Comparison of ENCODE assay signal across 8 mouse cellular contexts in genomic region chr2:28374838-28375237, GRCm38 (mm10).
DNase-seq lines count a peak whose midpoint lies in the region; ATAC-seq and TF ChIP-seq lines count a peak whose summit lies in the region.

No protein-coding gene starts in this region.

- POLR2A ChIA-PET in Patski (lab: Charles Lee): no interaction called here

- no peaks in the 10 kb centered on the region for H3K36me3 ChIP-seq in hindbrain, embryonic 10.5 days
- no peaks in the 10 kb centered on the region for H3K36me3 ChIP-seq in hindbrain, embryonic 12.5 days
- no peaks in the 10 kb centered on the region for H3K36me3 ChIP-seq in heart, embryonic 12.5 days

- in situ Hi-C loops in Patski (cut with MboI; ENCODE audit: low pct_unique_long_range_greater_than_20kb): loop anchor here (5.0 kb wide), 1 partner anchor 173 kb away; no protein-coding TSS in a partner anchor

- CTCF ChIA-PET in Patski (lab: Charles Lee): interaction anchor here (0.6 to 1.2 kb wide), 3 partner anchors 168 to 171 kb away, joined by 3 to 4 read pairs (median 3); no protein-coding TSS in a partner anchor

- H3K4me3 ChIP-seq in hindbrain, embryonic 10.5 days: no peak overlapping the region
- H3K4me3 ChIP-seq in hindbrain, embryonic 12.5 days: no peak overlapping the region
- H3K4me3 ChIP-seq in heart, embryonic 12.5 days: no peak overlapping the region

- no peak overlapping the region for H3K9ac ChIP-seq in hindbrain, embryonic 12.5 days
- H3K9ac ChIP-seq in heart, embryonic 12.5 days: no peak overlapping the region

- H3K4me2 ChIP-seq in hindbrain, embryonic 12.5 days (replicated peaks): no peak overlapping the region
- no peak overlapping the region for H3K4me2 ChIP-seq in heart, embryonic 12.5 days

- H3K27ac ChIP-seq in hindbrain, embryonic 10.5 days: no peak overlapping the region
- no peak overlapping the region for H3K27ac ChIP-seq in hindbrain, embryonic 12.5 days
- H3K27ac ChIP-seq in heart, embryonic 12.5 days (ENCODE audit: poor library complexity, severe bottlenecking): no peak overlapping the region

- TF ChIP-seq CTCF in Patski (IDR thresholded peaks at IDR 0.05): peak; percentile 84

- H3K9me3 ChIP-seq in hindbrain, embryonic 10.5 days: no peaks in the 10 kb centered on the region
- H3K9me3 ChIP-seq in hindbrain, embryonic 12.5 days (replicated peaks): no peaks in the 10 kb centered on the region
- H3K9me3 ChIP-seq in heart, embryonic 12.5 days (replicated peaks): no peaks in the 10 kb centered on the region

- DNase-seq in hindbrain, embryonic 10.5 days (ENCODE audit: low spot score): peak; percentile 65
- peak; percentile 10 for DNase-seq in Patski (ENCODE audit: low read depth, low spot score)
- peak; percentile 80 for DNase-seq in cerebellum, adult 9-11 months
- DNase-seq in layer of hippocampus, postnatal 14 days (ENCODE audit: low spot score in 2 of 2): peak; percentile 55 to 71
- peak; percentile 44 for DNase-seq in testis, postnatal 14 days (ENCODE audit: low spot score)

- WGBS in hindbrain, embryonic 10.5 days: 15% methylated on average over 3 of the region's 3 CpGs
- 14% methylated on average over 3 of the region's 3 CpGs for whole genome bisulfite sequencing in hindbrain, embryonic 12.5 days
- WGBS in heart, embryonic 12.5 days: 13% methylated on average over 3 of the region's 3 CpGs

- H3K27me3 ChIP-seq in hindbrain, embryonic 10.5 days (ENCODE audit: insufficient read depth, poor library complexity, severe bottlenecking): no peaks in the 10 kb centered on the region
- H3K27me3 ChIP-seq in hindbrain, embryonic 12.5 days: peaks cover 8% of the 10 kb centered on the region
- peaks cover 8% of the 10 kb centered on the region for H3K27me3 ChIP-seq in Patski
- H3K27me3 ChIP-seq in heart, embryonic 12.5 days (replicated peaks): peaks cover 5% of the 10 kb centered on the region; the same call in 1 of the 2 replicates

- H3K4me1 ChIP-seq in hindbrain, embryonic 10.5 days (replicated peaks): peaks cover 34% of the 10 kb centered on the region
- peaks cover 21% of the 10 kb centered on the region for H3K4me1 ChIP-seq in hindbrain, embryonic 12.5 days
- H3K4me1 ChIP-seq in heart, embryonic 12.5 days (replicated peaks): peaks cover 21% of the 10 kb centered on the region

- ATAC-seq in hindbrain, embryonic 12.5 days (ENCODE audit: low FRiP score): no peak
- ATAC-seq in Patski: peak; percentile 62
- 0 out of 2 replicates have a peak, but pooled peaks have one; percentile 41 for ATAC-seq in heart, embryonic 12.5 days (ENCODE audit: insufficient number of reproducible peaks, low FRiP score)
- peak; percentile 60; the same call in 1 of the 2 replicates for ATAC-seq in megakaryocyte, adult 5-6 weeks (ENCODE audit: poor library complexity, severe bottlenecking)

Comparison
In these comparisons a context has a peak if more than half of its experiments do, and no peak if none do; other contexts are left out.
1. DNase-seq: peak in every context shown above with its lines; median percentile 80 in cerebellum, adult 9-11 months; 65 in hindbrain, embryonic 10.5 days; 63 in layer of hippocampus, postnatal 14 days; 44 in testis, postnatal 14 days; 10 in Patski.